Mouse (Mus musculus) CH12.LX (cell line): ENCODE results near the gene Nr2f2. TPM values are rescaled to one million over a fixed set of nuclear protein-coding genes. Genes with fewer than 3 reads are reported as not detected.

Source experiments
- DNase-seq: peaks from one replicate; pipeline ENCODE4 v3.0.0-alpha.2; 2013; ENCODE audit errors: extremely low read depth
- H3K27ac ChIP-seq: 2 replicates; pipeline ENCODE4 v1.5.1; 2012; ENCODE audit warnings: low read depth, mild to moderate bottlenecking, control low read depth, moderate library complexity; ENCODE audit not compliant: insufficient read depth
- H3K27me3 ChIP-seq: replicated peaks from 2 replicates; pipeline ENCODE3; 2012; ENCODE audit warnings: inconsistent platforms
- H3K36me3 ChIP-seq, 2 experiments: replicated peaks in 1 of 2; 2 replicates each; pipeline versions ENCODE3 to v1.6.1; 2012; ENCODE audit warnings: inconsistent platforms in 1 of 2, low read length in 1 of 2, mild to moderate bottlenecking in 1 of 2, mixed read lengths in 1 of 2, moderate library complexity in 1 of 2; ENCODE audit not compliant: control insufficient read depth in 1 of 2, insufficient read depth in 1 of 2
- H3K4me1 ChIP-seq, 2 experiments: 2 replicates each; pipeline ENCODE4 v1.6.1; 2012; ENCODE audit warnings: inconsistent platforms in 1 of 2, moderate library complexity in 1 of 2; ENCODE audit not compliant: insufficient read depth in 2 of 2, control insufficient read depth in 1 of 2
- H3K4me2 ChIP-seq: 2 replicates; pipeline ENCODE4 v1.6.1; 2012; ENCODE audit warnings: low read depth, mild to moderate bottlenecking, control low read depth; ENCODE audit not compliant: poor library complexity, insufficient read depth, severe bottlenecking
- H3K4me3 ChIP-seq, 3 experiments: fragments of 150-350 bp in 1 of 3; sonication (generic) in 1 of 3; replicated peaks in 1 of 3; 2 replicates each; pipeline versions ENCODE3 to v1.5.1; 2011 to 2012; ENCODE audit warnings: low read depth in 2 of 3, low read length in 2 of 3, mild to moderate bottlenecking in 2 of 3, moderate library complexity in 2 of 3, control low read depth in 1 of 3, improper control_type of control experiment in 1 of 3, inconsistent platforms in 1 of 3, mixed read lengths in 1 of 3; ENCODE audit not compliant: poor library complexity in 1 of 3
- H3K79me2 ChIP-seq: replicated peaks from 2 replicates; pipeline ENCODE4 v1.6.1; 2012; ENCODE audit warnings: mild to moderate bottlenecking, moderate library complexity; ENCODE audit not compliant: control insufficient read depth, poor library complexity, insufficient read depth, severe bottlenecking; ENCODE audit errors: extremely low read depth
- H3K9ac ChIP-seq: 2 replicates; pipeline ENCODE4 v1.6.1; 2012; ENCODE audit warnings: low read depth, mild to moderate bottlenecking, control low read depth, moderate library complexity; ENCODE audit not compliant: insufficient read depth
- H3K9me3 ChIP-seq: replicated peaks from 2 replicates; pipeline ENCODE3; 2012; ENCODE audit warnings: low read length, inconsistent platforms, mixed read lengths
- CHD2 ChIP-seq: IDR thresholded peaks from 2 replicates; pipeline ENCODE4 v1.6.1; 2011; ENCODE audit warnings: low read length, improper control_type of control experiment
- CTCF ChIP-seq, 2 experiments: IDR thresholded peaks in 1 of 2; conservative IDR thresholded peaks in 1 of 2; 2 replicates each; pipeline ENCODE4 v1.5.1; 2011 to 2012; ENCODE audit warnings: low read depth in 2 of 2, low read length in 2 of 2, improper control_type of control experiment in 1 of 2, inconsistent platforms in 1 of 2, mild to moderate bottlenecking in 1 of 2, moderate library complexity in 1 of 2
- E2F4 ChIP-seq: IDR thresholded peaks from 2 replicates; pipeline ENCODE4 v1.6.1; 2011; ENCODE audit warnings: low read depth, low read length, improper control_type of control experiment; ENCODE audit not compliant: insufficient replicate concordance
- ELF1 ChIP-seq: IDR thresholded peaks from 2 replicates; pipeline ENCODE4 v1.6.1; 2014; ENCODE audit warnings: low read depth, mild to moderate bottlenecking, inconsistent platforms, low read length, improper control_type of control experiment
- EP300 ChIP-seq: IDR thresholded peaks from 2 replicates; pipeline ENCODE4 v1.6.1; 2011; ENCODE audit warnings: low read length, improper control_type of control experiment
- ETS1 ChIP-seq: conservative IDR thresholded peaks from 2 replicates; pipeline ENCODE4 v1.6.1; 2012; ENCODE audit warnings: low read depth, mild to moderate bottlenecking, inconsistent platforms, low read length, improper control_type of control experiment, moderate library complexity
- HCFC1 ChIP-seq: IDR thresholded peaks from 2 replicates; pipeline ENCODE4 v1.6.1; 2012; ENCODE audit warnings: low read depth, mild to moderate bottlenecking, inconsistent platforms, low read length, improper control_type of control experiment
- KAT2A ChIP-seq: IDR thresholded peaks from 2 replicates; pipeline ENCODE4 v1.6.1; 2012; ENCODE audit warnings: low read length, improper control_type of control experiment, inconsistent platforms; ENCODE audit not compliant: insufficient replicate concordance
- MAFK ChIP-seq: IDR thresholded peaks from 2 replicates; pipeline ENCODE4 v1.6.1; 2011; ENCODE audit warnings: low read length, improper control_type of control experiment; ENCODE audit not compliant: insufficient replicate concordance
- MEF2A ChIP-seq: IDR thresholded peaks from 2 replicates; pipeline ENCODE4 v1.6.1; 2014; ENCODE audit warnings: low read depth, mild to moderate bottlenecking, inconsistent platforms, low read length, improper control_type of control experiment, borderline replicate concordance
- MXI1 ChIP-seq: IDR thresholded peaks from 2 replicates; pipeline ENCODE4 v1.6.1; 2011; ENCODE audit warnings: mild to moderate bottlenecking, low read depth, low read length, improper control_type of control experiment
- MYC ChIP-seq: IDR thresholded peaks from 2 replicates; pipeline ENCODE4 v1.6.1; 2011; ENCODE audit warnings: low read depth, mild to moderate bottlenecking, improper control_type of control experiment, low read length
- PAX5 ChIP-seq: IDR thresholded peaks from 2 replicates; pipeline ENCODE4 v1.6.1; 2012; ENCODE audit warnings: low read length, inconsistent platforms, mixed read lengths
- POLR2A ChIP-seq: IDR thresholded peaks from 2 replicates; pipeline ENCODE4 v1.6.1; 2011; ENCODE audit warnings: low read depth, mild to moderate bottlenecking, improper control_type of control experiment, low read length
- RCOR1 ChIP-seq: conservative IDR thresholded peaks from 2 replicates; pipeline ENCODE4 v1.6.1; 2012; ENCODE audit warnings: low read depth, mild to moderate bottlenecking, inconsistent platforms, low read length, improper control_type of control experiment
- SIN3A ChIP-seq: IDR thresholded peaks from 2 replicates; pipeline ENCODE4 v1.6.1; 2012; ENCODE audit warnings: low read length, improper control_type of control experiment, inconsistent platforms
- USF1 ChIP-seq: IDR thresholded peaks from 2 replicates; pipeline ENCODE4 v1.6.1; 2014; ENCODE audit warnings: low read depth, mild to moderate bottlenecking, inconsistent platforms, low read length, improper control_type of control experiment
- USF2 ChIP-seq: conservative IDR thresholded peaks from 2 replicates; pipeline ENCODE4 v1.6.1; 2011; ENCODE audit warnings: low read depth, low read length, improper control_type of control experiment
- ZC3H11A ChIP-seq: IDR thresholded peaks from 2 replicates; pipeline ENCODE4 v1.6.1; 2012; ENCODE audit warnings: low read depth, mild to moderate bottlenecking, inconsistent platforms, low read length, improper control_type of control experiment
- ZKSCAN1 ChIP-seq: IDR thresholded peaks from 2 replicates; pipeline ENCODE4 v1.6.1; 2012; ENCODE audit warnings: low read depth, inconsistent platforms, low read length, improper control_type of control experiment, borderline replicate concordance
- ZNF384 ChIP-seq: IDR thresholded peaks from 2 replicates; pipeline ENCODE4 v1.6.1; 2012; ENCODE audit warnings: low read depth, low read length, improper control_type of control experiment, inconsistent platforms
- dilution Hi-C: fragments of 300-500 bp; cut with MboI; formaldehyde crosslinking; loops from 2 replicates; pipeline ENCODE4 v1.14.3; 2020; ENCODE audit warnings: low sequenced_read_pairs; ENCODE audit not compliant: extremely low pct_unique_long_range_greater_than_20kb, extremely low pct_ligation_motif_present
- in situ Hi-C: fragments of 300-500 bp; cut with MboI; formaldehyde crosslinking; loops from 3 replicates; pipeline ENCODE4 v1.14.3; 2019; ENCODE audit warnings: low sequenced_read_pairs, low pct_ligation_motif_present, low pct_unique_long_range_greater_than_20kb, mixed read lengths
- polyA plus RNA-seq: library from polyadenylated mRNA; unstranded; fragments of >175 nt; gene quantifications from 2 replicates; pipeline ENCODE4 v1.2.1, GENCODE M21; 2012; ENCODE audit warnings: low read depth; ENCODE audit not compliant: insufficient read length
- total RNA-seq, 2 experiments: library from RNA; depleted of rRNA; stranded (reverse); fragments of 300-350 nt in 1 of 2; fragments of >200 nt in 1 of 2; gene quantifications; 2 replicates each; pipeline ENCODE4 v1.2.3; 2012 to 2014

The Nr2f2 gene
- total RNA-seq (2012; rRNA removed) = not detected in 2 replicates
- not detected in 2 replicates for total RNA-seq (2014; rRNA removed)
- polyA plus RNA-seq = not detected in 2 replicates

DNA sequence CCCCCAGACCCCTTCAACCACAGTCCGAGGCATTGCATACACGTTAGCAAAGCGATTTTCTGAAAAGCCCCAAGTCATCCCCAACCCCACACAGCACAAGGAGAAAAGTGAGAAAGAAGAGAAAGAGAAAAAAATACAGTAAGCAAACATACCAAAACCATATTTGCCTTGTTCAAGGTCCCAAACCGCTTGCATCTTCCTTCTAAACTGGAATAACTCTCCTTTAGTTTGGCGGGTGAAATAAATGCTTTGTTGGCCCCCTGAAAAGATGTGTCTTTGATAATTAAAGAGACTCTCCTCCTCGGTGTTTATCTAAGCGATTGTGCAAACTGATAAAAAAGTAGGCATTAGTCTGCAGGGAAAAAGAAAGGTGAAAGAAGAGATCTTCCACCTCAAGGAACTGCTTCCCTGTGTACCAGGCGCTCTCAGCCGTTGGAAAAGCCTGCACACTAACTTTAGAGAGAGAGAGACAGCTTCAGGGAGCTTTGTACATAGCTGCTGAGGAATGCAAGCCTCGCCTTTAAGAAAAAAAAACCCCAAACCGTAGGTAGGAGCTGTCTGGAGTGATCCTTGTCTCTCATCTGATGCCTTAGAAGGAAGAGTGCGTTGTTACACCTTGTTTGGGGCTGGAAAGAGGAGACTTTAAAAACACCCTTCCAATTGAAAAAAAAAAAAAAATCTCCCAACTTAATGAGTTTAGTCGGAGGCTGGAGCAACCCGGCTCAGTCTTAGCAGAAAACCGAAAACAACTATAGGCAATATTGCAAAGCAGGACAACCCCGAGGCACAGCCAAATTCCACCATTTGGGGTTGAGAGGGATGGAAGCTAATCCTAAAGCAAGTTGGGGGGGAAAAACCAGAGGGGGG, at the start of gene Nr2f2:
Gene Nr2f2, minus strand, starts transcription at position 795 of the 867 bp plus-strand sequence.
- Histone ChIP-seq H3K27me3 (no peaks in the 10 kb centered on the region), H3K36me3 (no peaks in the 10 kb centered on the region), H3K9me3 (peaks cover 69% of the 10 kb centered on the region), H3K4me2 (no peak within 1 kb of the TSS), H3K4me1 (no peaks in the 10 kb centered on the region), H3K27ac (no peak within 1 kb of the TSS), H3K4me3 (no peak within 1 kb of the TSS)
- dilution Hi-C loops (no loop called here), in situ Hi-C loops (no loop called here)
- no peak for DNase-seq
- TF ChIP-seq MAFK (no peak), CHD2 (no peak), POLR2A (no peak), ETS1 (no peak), E2F4 (no peak), ZKSCAN1 (no peak), PAX5 (no peak), ZNF384 (no peak), HCFC1 (no peak), CTCF (conservative IDR thresholded peaks at IDR 0.05 in 1 of 2, IDR thresholded peaks at IDR 0.05 in 1 of 2; ENCODE audit: low read depth in 2 of 2, low read length in 2 of 2) (no peak), USF2 (no peak), ZC3H11A (no peak), MXI1 (no peak), MEF2A (no peak), RCOR1 (no peak)
- TF ChIP-seq, all 38 proteins: peak for 0
- Histone ChIP-seq H3K9ac (no peak within 1 kb of the TSS), H3K79me2 (no peaks in the 10 kb centered on the region)

- in situ Hi-C loops (no loop called here), dilution Hi-C loops (no loop called here)
- TF ChIP-seq ZC3H11A (no peak), USF1 (no peak), ELF1 (no peak), ZNF384 (no peak), KAT2A (no peak), PAX5 (no peak), EP300 (no peak), MYC (no peak), SIN3A (no peak), RCOR1 (no peak)
Observed at GRCm38 (mm10) chr7:70414461-70414860, 47.9 kb upstream of the Nr2f2 start.

More at GRCm38 (mm10) chr7:70414461-70414860, 47.9 kb upstream of the Nr2f2 start:
- Histone ChIP-seq H3K27me3 (no peaks in the 10 kb centered on the region), H3K9ac (no peak overlapping the region), H3K36me3 (no peaks in the 10 kb centered on the region), H3K4me3 (no peak overlapping the region), H3K27ac (no peak overlapping the region), H3K4me1 (no peaks in the 10 kb centered on the region), H3K9me3 (peaks cover 73% of the 10 kb centered on the region), H3K79me2 (no peaks in the 10 kb centered on the region), H3K4me2 (no peak overlapping the region)
- DNase-seq = no peak
